Mouse (Mus musculus) lung, embryonic 16.5 days (tissue): ENCODE data around the gene Cul4a. TPM values are rescaled to one million over a fixed set of nuclear protein-coding genes. Genes with fewer than 3 reads are reported as not detected.
"Not testable (repeated sequence)": the region's sequence is repeated elsewhere in the genome, so short reads cannot be mapped to it uniquely, and the experiment has no call there.

Source experiments
- ATAC-seq: fragments of 200-750 bp; cut with Nextera tagmentation; 2 replicates; pipeline ENCODE4 v1.8.0; 2017; ENCODE audit warnings: low read depth, mild to moderate bottlenecking, moderate library complexity
- H3K27ac ChIP-seq: fragments of 300-500 bp; sonication (generic); 2 replicates; pipeline ENCODE4 v1.5.1; 2014; ENCODE audit warnings: mild to moderate bottlenecking, control low read depth, low read length
- H3K27me3 ChIP-seq: fragments of 300-500 bp; sonication (generic); 2 replicates; pipeline ENCODE4 v1.6.1; 2014; ENCODE audit warnings: low read depth, low read length, mixed read lengths; ENCODE audit not compliant: control insufficient read depth, insufficient read depth
- H3K36me3 ChIP-seq: fragments of 300-500 bp; sonication (generic); 2 replicates; pipeline ENCODE4 v1.6.1; 2014; ENCODE audit warnings: low read length; ENCODE audit not compliant: control insufficient read depth, insufficient read depth
- H3K4me1 ChIP-seq: fragments of 300-500 bp; sonication (generic); replicated peaks from 2 replicates; pipeline ENCODE4 v1.6.1; 2014; ENCODE audit warnings: low read length, mixed read lengths; ENCODE audit not compliant: control insufficient read depth, insufficient read depth
- H3K4me2 ChIP-seq: fragments of 300-500 bp; sonication (generic); 2 replicates; pipeline ENCODE4 v1.6.1; 2014; ENCODE audit warnings: low read depth, low read length, control low read depth
- H3K4me3 ChIP-seq: fragments of 300-500 bp; sonication (generic); 2 replicates; pipeline ENCODE4 v1.5.1; 2014; ENCODE audit warnings: mild to moderate bottlenecking, low read length, control low read depth
- H3K9ac ChIP-seq: fragments of 300-500 bp; sonication (generic); 2 replicates; pipeline ENCODE4 v1.6.1; 2014; ENCODE audit warnings: low read length, control low read depth
- H3K9me3 ChIP-seq: fragments of 300-500 bp; sonication (generic); 2 replicates; pipeline ENCODE4 v1.6.1; 2016; ENCODE audit warnings: low read length; ENCODE audit not compliant: control insufficient read depth
- WGBS: fragments of 180-500 bp; shearing (Covaris S2); extraction: QIAGEN DNeasy Blood & Tissue Kit; methylation state at CpG from one replicate; pipeline ENCODE4 v1.1.7; 2014; 5-methylcytosine and 5-hydroxymethylcytosine counted together
- polyA plus RNA-seq: library from polyadenylated mRNA; unstranded; fragments of >200 nt; fragmentation: Nextera tagmentation; extraction: Ambion mirVana; gene quantifications from 2 replicates; pipeline ENCODE4 v1.2.1, GENCODE M21; 2015

Gene Cul4a
- polyA plus RNA-seq, 1 experiment from 2014 or later = 101 TPM

GRCm38 (mm10) chr8:13122887-13123421 is 17.5 kb downstream of the Cul4a start:
- no peak overlapping the region for H3K27ac ChIP-seq
- WGBS = 89% methylated on average over 7 of the region's 7 CpGs
- no peaks in the 10 kb centered on the region for H3K27me3 ChIP-seq
- no peak overlapping the region for H3K4me2 ChIP-seq
- H3K9me3 ChIP-seq = no peaks in the 10 kb centered on the region
- H3K4me3 ChIP-seq = no peak overlapping the region
- H3K9ac ChIP-seq = no peak overlapping the region
- no peak for ATAC-seq
- no peaks in the 10 kb centered on the region for H3K4me1 ChIP-seq
- H3K36me3 ChIP-seq = peaks cover 16% of the 10 kb centered on the region

- Histone ChIP-seq H3K4me1 (no peaks in the 10 kb centered on the region), H3K9ac (no peak overlapping the region), H3K9me3 (no peaks in the 10 kb centered on the region), H3K4me3 (no peak overlapping the region), H3K27ac (no peak overlapping the region), H3K36me3 (peaks cover 25% of the 10 kb centered on the region), H3K27me3 (no peaks in the 10 kb centered on the region), H3K4me2 (no peak overlapping the region)
- WGBS = 73% methylated on average over 8 of the region's 8 CpGs
- ATAC-seq = no peak
Observed at GRCm38 (mm10) chr8:13124897-13125296, 19.5 kb downstream of the Cul4a start.

- not testable (repeated sequence) for H3K9me3 ChIP-seq, H3K4me3 ChIP-seq, H3K4me1 ChIP-seq, H3K27me3 ChIP-seq, H3K4me2 ChIP-seq, H3K9ac ChIP-seq, ATAC-seq, H3K27ac ChIP-seq
- peaks cover 56% of the 10 kb centered on the region for H3K36me3 ChIP-seq
- 63% methylated on average over 9 of the region's 9 CpGs for WGBS
Observed at GRCm38 (mm10) chr8:13132220-13132619, 26.8 kb downstream of the Cul4a start.

GRCm38 (mm10) chr8:13139641-13140182 is 34.3 kb downstream of the Cul4a start:
- no peak overlapping the region for H3K9ac ChIP-seq
- peaks cover 70% of the 10 kb centered on the region for H3K36me3 ChIP-seq
- H3K4me3 ChIP-seq = no peak overlapping the region
- no peaks in the 10 kb centered on the region for H3K9me3 ChIP-seq
- WGBS = 90% methylated on average over 6 of the region's 6 CpGs
- H3K27ac ChIP-seq = no peak overlapping the region
- H3K27me3 ChIP-seq = no peaks in the 10 kb centered on the region
- no peak overlapping the region for H3K4me2 ChIP-seq
- H3K4me1 ChIP-seq = no peaks in the 10 kb centered on the region
- no peak for ATAC-seq

GRCm38 (mm10) chr8:13141681-13142080 is 36.3 kb downstream of the Cul4a start:
- Histone ChIP-seq H3K9me3 (no peaks in the 10 kb centered on the region), H3K27ac (no peak overlapping the region), H3K27me3 (no peaks in the 10 kb centered on the region), H3K4me1 (no peaks in the 10 kb centered on the region), H3K4me2 (no peak overlapping the region), H3K4me3 (no peak overlapping the region), H3K9ac (no peak overlapping the region), H3K36me3 (peaks cover 69% of the 10 kb centered on the region)
- ATAC-seq = no peak
- 89% methylated on average over 5 of the region's 5 CpGs for WGBS

GRCm38 (mm10) chr8:13148476-13148875 is 43.1 kb downstream of the Cul4a start:
- 82% methylated on average over 2 of the region's 2 CpGs for WGBS
- Histone ChIP-seq H3K9ac (no peak overlapping the region), H3K4me1 (no peaks in the 10 kb centered on the region), H3K27me3 (no peaks in the 10 kb centered on the region), H3K27ac (no peak overlapping the region), H3K9me3 (no peaks in the 10 kb centered on the region), H3K4me2 (no peak overlapping the region), H3K4me3 (no peak overlapping the region), H3K36me3 (peaks cover 26% of the 10 kb centered on the region)
- ATAC-seq = no peak

GRCm38 (mm10) chr8:13149287-13149686 is 43.9 kb downstream of the Cul4a start:
- ATAC-seq = no peak
- Histone ChIP-seq H3K27me3 (no peaks in the 10 kb centered on the region), H3K9me3 (no peaks in the 10 kb centered on the region), H3K9ac (no peak overlapping the region), H3K4me1 (no peaks in the 10 kb centered on the region), H3K27ac (no peak overlapping the region), H3K36me3 (peaks cover 19% of the 10 kb centered on the region), H3K4me2 (no peak overlapping the region), H3K4me3 (no peak overlapping the region)
- 99% methylated on average over 2 of the region's 2 CpGs for WGBS

- Histone ChIP-seq H3K9ac (no peak overlapping the region), H3K4me1 (no peaks in the 10 kb centered on the region), H3K36me3 (peaks cover 14% of the 10 kb centered on the region), H3K9me3 (no peaks in the 10 kb centered on the region), H3K27ac (no peak overlapping the region), H3K4me2 (no peak overlapping the region), H3K4me3 (no peak overlapping the region), H3K27me3 (no peaks in the 10 kb centered on the region)
- ATAC-seq = no peak
- WGBS = 57% methylated on average over 5 of the region's 5 CpGs
Observed at GRCm38 (mm10) chr8:13149866-13150265, 44.4 kb downstream of the Cul4a start.

- Histone ChIP-seq H3K4me3 (no peak overlapping the region), H3K9me3 (no peaks in the 10 kb centered on the region), H3K4me2 (no peak overlapping the region), H3K4me1 (no peaks in the 10 kb centered on the region), H3K27ac (no peak overlapping the region), H3K27me3 (no peaks in the 10 kb centered on the region), H3K36me3 (peaks cover 7% of the 10 kb centered on the region), H3K9ac (no peak overlapping the region)
- no peak for ATAC-seq
- 86% methylated on average over 2 of the region's 2 CpGs for WGBS
Observed at GRCm38 (mm10) chr8:13150929-13151328, 45.5 kb downstream of the Cul4a start.

- Histone ChIP-seq H3K9me3 (no peaks in the 10 kb centered on the region), H3K4me1 (no peaks in the 10 kb centered on the region), H3K27ac (no peak overlapping the region), H3K27me3 (no peaks in the 10 kb centered on the region), H3K9ac (no peak overlapping the region), H3K4me2 (no peak overlapping the region), H3K36me3 (no peaks in the 10 kb centered on the region; the same call in 1 of the 2 replicates), H3K4me3 (no peak overlapping the region)
- 77% methylated on average over 9 of the region's 9 CpGs for WGBS
- ATAC-seq = no peak
Observed at GRCm38 (mm10) chr8:13154099-13154498, 48.7 kb downstream of the Cul4a start.
